Mouse (Mus musculus) myocyte (in vitro differentiated cells): ENCODE measurements around the gene Ghrhr. TPM values are rescaled to one million over a fixed set of nuclear protein-coding genes. Genes with fewer than 3 reads are reported as not detected.

Source experiments
- H3K27me3 ChIP-seq: one replicate; pipeline ENCODE4 v1.6.1; 2011; ENCODE audit not compliant: control insufficient read depth, insufficient read depth, insufficient read length
- H3K36me3 ChIP-seq: one replicate; pipeline ENCODE4 v1.6.1; 2011; ENCODE audit not compliant: control insufficient read depth, insufficient read depth
- H3K4me2 ChIP-seq: one replicate; pipeline ENCODE4 v1.6.1; 2011; ENCODE audit warnings: low read depth, control low read depth
- H3K4me3 ChIP-seq: one replicate; pipeline ENCODE4 v1.5.1; 2011; ENCODE audit warnings: mild to moderate bottlenecking, control low read depth, moderate library complexity
- H3K79me2 ChIP-seq: one replicate; pipeline ENCODE4 v1.6.1; 2011; ENCODE audit not compliant: control insufficient read depth, insufficient read depth
- H3ac ChIP-seq: one replicate; pipeline ENCODE4 v1.6.1; 2011; ENCODE audit not compliant: control insufficient read depth, insufficient read length
- CEBPB ChIP-seq: IDR thresholded peaks from 2 replicates; pipeline ENCODE4 v1.6.1; 2011; ENCODE audit warnings: mild to moderate bottlenecking, moderate library complexity; ENCODE audit not compliant: poor library complexity, insufficient read depth, severe bottlenecking
- E2F4 ChIP-seq: IDR thresholded peaks from one replicate; pipeline ENCODE4 v1.6.1; 2011; ENCODE audit warnings: mild to moderate bottlenecking, control low read depth, moderate library complexity; ENCODE audit not compliant: insufficient read depth
- MAX ChIP-seq: IDR thresholded peaks from one replicate; pipeline ENCODE4 v1.6.1; 2011; ENCODE audit warnings: low read depth, mild to moderate bottlenecking, control low read depth
- MYOD1 ChIP-seq, 3 experiments: IDR thresholded peaks; one replicate each; pipeline ENCODE4 v1.6.1; 2011; ENCODE audit warnings: control low read depth in 2 of 3, low read depth in 2 of 3, mild to moderate bottlenecking in 2 of 3, moderate library complexity in 1 of 3; ENCODE audit not compliant: insufficient read length in 2 of 3, control insufficient read depth in 1 of 3
- MYOG ChIP-seq, 3 experiments: IDR thresholded peaks; one replicate each; pipeline ENCODE4 v1.6.1; 2011; ENCODE audit warnings: control low read depth in 2 of 3, low read depth in 2 of 3, mild to moderate bottlenecking in 2 of 3; ENCODE audit not compliant: insufficient read length in 2 of 3, control insufficient read depth in 1 of 3, insufficient read depth in 1 of 3
- POLR2A ChIP-seq: IDR thresholded peaks from one replicate; pipeline ENCODE4 v1.6.1; 2011; ENCODE audit warnings: low read depth, mild to moderate bottlenecking, control low read depth, moderate library complexity; ENCODE audit not compliant: insufficient read length
- POLR2AphosphoS2 ChIP-seq: IDR thresholded peaks from one replicate; pipeline ENCODE4 v1.6.1; 2011; ENCODE audit warnings: low read depth, control low read depth; ENCODE audit not compliant: insufficient read length
- REST ChIP-seq: IDR thresholded peaks from one replicate; pipeline ENCODE4 v1.6.1; 2011; ENCODE audit warnings: mild to moderate bottlenecking, control low read depth, moderate library complexity; ENCODE audit not compliant: insufficient read depth, insufficient read length
- SRF ChIP-seq: IDR thresholded peaks from one replicate; pipeline ENCODE4 v1.6.1; 2011; ENCODE audit warnings: low read depth; ENCODE audit not compliant: control insufficient read depth, insufficient read length
- TCF12 ChIP-seq: IDR thresholded peaks from one replicate; pipeline ENCODE4 v1.6.1; 2011; ENCODE audit warnings: mild to moderate bottlenecking, control low read depth; ENCODE audit not compliant: poor library complexity, insufficient read depth, severe bottlenecking
- TCF3 ChIP-seq: IDR thresholded peaks from one replicate; pipeline ENCODE4 v1.6.1; 2011; ENCODE audit warnings: low read depth, control low read depth; ENCODE audit not compliant: insufficient read length
- USF1 ChIP-seq: IDR thresholded peaks from one replicate; pipeline ENCODE4 v1.6.1; 2011; ENCODE audit warnings: low read depth, mild to moderate bottlenecking, control low read depth, moderate library complexity
- polyA plus RNA-seq: library from polyadenylated mRNA; unstranded; fragments of >200 nt; fragmentation: generic; extraction: Trizol; gene quantifications from one replicate; pipeline ENCODE4 v1.2.1, GENCODE M21; 2012; ENCODE audit warnings: missing spikeins

The Ghrhr gene
- polyA plus RNA-seq, 1 experiment = not detected

GRCm38 (mm10) chr6:55383897-55384296 is 7.8 kb downstream of the Ghrhr start:
- Histone ChIP-seq H3K27me3 (peaks cover 9% of the 10 kb centered on the region), H3K4me3 (no peak overlapping the region), H3K4me2 (no peak overlapping the region), H3K36me3 (no peaks in the 10 kb centered on the region), H3ac (no peak overlapping the region), H3K79me2 (no peaks in the 10 kb centered on the region)
- TF ChIP-seq SRF = no peak
- TF ChIP-seq TCF3 = no peak
- TF ChIP-seq MYOD1 (IDR thresholded peaks at IDR 0.05; ENCODE audit: control insufficient read depth in 1 of 3, insufficient read length in 2 of 3, low read depth in 2 of 3) = no peak
- no peak for TF ChIP-seq E2F4
- TF ChIP-seq MYOG (IDR thresholded peaks at IDR 0.05; ENCODE audit: control insufficient read depth in 1 of 3, insufficient read depth in 1 of 3, insufficient read length in 2 of 3, low read depth in 2 of 3) = no peak
- TF ChIP-seq REST = no peak
- TF ChIP-seq CEBPB = no peak
- TF ChIP-seq POLR2AphosphoS2 = no peak
- TF ChIP-seq TCF12 = no peak
- TF ChIP-seq MAX = no peak
- no peak for TF ChIP-seq POLR2A
- no peak for TF ChIP-seq USF1

- no peaks in the 10 kb centered on the region for H3K79me2 ChIP-seq
- H3K4me2 ChIP-seq = no peak overlapping the region
- H3K4me3 ChIP-seq = no peak overlapping the region
- TF ChIP-seq TCF12 = no peak
- TF ChIP-seq TCF3 = no peak
- H3ac ChIP-seq = no peak overlapping the region
- peaks cover 12% of the 10 kb centered on the region for H3K27me3 ChIP-seq
- H3K36me3 ChIP-seq = no peaks in the 10 kb centered on the region
These were observed 8.4 kb downstream of the Ghrhr start for GRCm38 (mm10) chr6:55384356-55384951.

GRCm38 (mm10) chr6:55388546-55389169 is 12.6 kb downstream of the Ghrhr start:
- no peaks in the 10 kb centered on the region for H3K79me2 ChIP-seq
- H3K4me3 ChIP-seq = no peak overlapping the region
- no peak overlapping the region for H3K4me2 ChIP-seq
- H3K36me3 ChIP-seq = no peaks in the 10 kb centered on the region
- no peak overlapping the region for H3ac ChIP-seq
- TF ChIP-seq POLR2A (no peak), CEBPB (no peak), MYOD1 (IDR thresholded peaks at IDR 0.05; ENCODE audit: control insufficient read depth in 1 of 3, insufficient read length in 2 of 3, low read depth in 2 of 3) (no peak), USF1 (no peak), MAX (no peak), POLR2AphosphoS2 (no peak), TCF3 (no peak), MYOG (IDR thresholded peaks at IDR 0.05; ENCODE audit: control insufficient read depth in 1 of 3, insufficient read depth in 1 of 3, insufficient read length in 2 of 3, low read depth in 2 of 3) (no peak), TCF12 (no peak), E2F4 (no peak), SRF (no peak), REST (no peak)
- H3K27me3 ChIP-seq = peaks cover 18% of the 10 kb centered on the region

- Histone ChIP-seq H3ac (no peak overlapping the region), H3K27me3 (peaks cover 18% of the 10 kb centered on the region), H3K4me3 (no peak overlapping the region), H3K4me2 (no peak overlapping the region), H3K36me3 (no peaks in the 10 kb centered on the region), H3K79me2 (no peaks in the 10 kb centered on the region)
- TF ChIP-seq MAX (no peak), USF1 (no peak), MYOG (IDR thresholded peaks at IDR 0.05; ENCODE audit: control insufficient read depth in 1 of 3, insufficient read depth in 1 of 3, insufficient read length in 2 of 3, low read depth in 2 of 3) (no peak), REST (no peak), POLR2A (no peak), SRF (no peak), TCF12 (no peak), MYOD1 (IDR thresholded peaks at IDR 0.05; ENCODE audit: control insufficient read depth in 1 of 3, insufficient read length in 2 of 3, low read depth in 2 of 3) (no peak), POLR2AphosphoS2 (no peak), CEBPB (no peak), TCF3 (no peak), E2F4 (no peak)
These were observed 13.2 kb downstream of the Ghrhr start for GRCm38 (mm10) chr6:55389321-55389720.

GRCm38 (mm10) chr6:55391814-55392213 is 15.7 kb downstream of the Ghrhr start:
- Histone ChIP-seq H3K4me3 (no peak overlapping the region), H3K36me3 (no peaks in the 10 kb centered on the region), H3K79me2 (no peaks in the 10 kb centered on the region), H3K4me2 (no peak overlapping the region), H3ac (no peak overlapping the region), H3K27me3 (peaks cover 18% of the 10 kb centered on the region)
- TF ChIP-seq CEBPB (no peak), MYOD1 (IDR thresholded peaks at IDR 0.05; ENCODE audit: control insufficient read depth in 1 of 3, insufficient read length in 2 of 3, low read depth in 2 of 3) (no peak), USF1 (no peak), MAX (no peak), TCF12 (no peak), E2F4 (no peak), REST (no peak), TCF3 (no peak), SRF (no peak), POLR2AphosphoS2 (no peak), MYOG (IDR thresholded peaks at IDR 0.05; ENCODE audit: control insufficient read depth in 1 of 3, insufficient read depth in 1 of 3, insufficient read length in 2 of 3, low read depth in 2 of 3) (no peak), POLR2A (no peak)
